Mouse (Mus musculus) lung, adult 2 months (tissue): ENCODE results near the gene Lypd3.
"Not testable (repeated sequence)": the region's sequence is repeated elsewhere in the genome, so short reads cannot be mapped to it uniquely, and the experiment has no call there.

Experiments used
- CTCF ChIP-seq: fragments of 200-500 bp; IDR thresholded peaks from 2 replicates; pipeline ENCODE4 v1.5.1; 2011; ENCODE audit warnings: mild to moderate bottlenecking, low read length, control low read depth; ENCODE audit not compliant: insufficient read depth
- POLR2A ChIP-seq: fragments of 200-500 bp; IDR thresholded peaks from 2 replicates; pipeline ENCODE4 v1.6.1; 2011; ENCODE audit warnings: low read depth, mild to moderate bottlenecking, control low read depth, low read length, borderline replicate concordance; ENCODE audit errors: extremely low read depth

- not testable (repeated sequence) for TF ChIP-seq CTCF, POLR2A
These were observed 18.0 kb upstream of the Lypd3 start for GRCm38 (mm10) chr7:24618374-24618773.
